7 mouse cellular contexts compared by ENCODE assay signal in the genomic region with DNA sequence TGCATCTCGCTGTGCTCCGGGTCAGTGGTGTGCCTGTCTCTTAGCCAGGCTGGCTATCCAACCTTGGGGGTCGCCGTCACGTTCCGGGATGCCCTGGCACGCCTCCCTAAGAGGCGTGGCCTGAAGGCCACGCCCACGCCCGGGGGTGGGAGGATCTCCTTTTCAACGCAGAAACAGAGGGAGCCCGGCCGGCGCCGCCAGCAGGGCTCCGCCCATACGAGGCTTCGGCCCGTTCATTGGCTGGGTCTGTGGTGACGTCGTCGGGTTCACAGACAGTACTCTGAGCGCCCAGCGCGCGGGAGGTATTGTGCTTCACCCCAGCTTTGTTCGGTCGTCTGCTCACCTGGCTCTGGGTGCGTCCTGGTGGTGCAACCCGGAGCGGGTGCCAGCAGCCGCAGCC. TPM values are rescaled to one million over a fixed set of nuclear protein-coding genes. Genes with fewer than 3 reads are reported as not detected.
A peak's percentile ranks its signal among the peaks of the same experiment; 100 is the strongest.
DNase-seq lines count a peak whose midpoint lies in the region; ATAC-seq lines count a peak whose summit lies in the region.

A gene (plus strand): TSS at position 236 of the 400 bp plus-strand sequence.

- peak; percentile 96 for DNase-seq in adrenal gland, postnatal 25 days
- peak; percentile 100 for DNase-seq in heart, adult 11 months
- peak; percentile 94 for DNase-seq in kidney, adult 18-20 months
- peak; percentile 97 for DNase-seq in limb, embryonic 11.5 days (ENCODE audit: low spot score)
- peak; percentile 99 for DNase-seq in midbrain, embryonic 14.5 days
- DNase-seq in spleen, adult 18-20 months: peak; percentile 91 to 93

- peak within 1 kb of the TSS; percentile 80 for H3K4me2 ChIP-seq in embryonic facial prominence, embryonic 12.5 days (replicated peaks)
- H3K4me2 ChIP-seq in limb, embryonic 11.5 days (ENCODE audit: low read depth, severe bottlenecking): peak within 1 kb of the TSS; percentile 82
- H3K4me2 ChIP-seq in midbrain, embryonic 14.5 days (ENCODE audit: low read length): peak within 1 kb of the TSS; percentile 87

- WGBS in embryonic facial prominence, embryonic 12.5 days: under 1% methylated on average over 33 of the region's 33 CpGs
- WGBS in limb, embryonic 11.5 days: under 1% methylated on average over 33 of the region's 33 CpGs
- WGBS in midbrain, embryonic 14.5 days: under 1% methylated on average over 32 of the region's 33 CpGs

- H3K4me1 ChIP-seq in embryonic facial prominence, embryonic 12.5 days: peaks cover 15% of the 10 kb centered on the region
- peaks cover 7% of the 10 kb centered on the region for H3K4me1 ChIP-seq in limb, embryonic 11.5 days (ENCODE audit: control insufficient read depth, insufficient read depth, low read length)
- peaks cover 15% of the 10 kb centered on the region for H3K4me1 ChIP-seq in midbrain, embryonic 14.5 days (ENCODE audit: control insufficient read depth, insufficient read depth, low read length)

- peak; percentile 97 for ATAC-seq in embryonic facial prominence, embryonic 12.5 days (ENCODE audit: insufficient number of reproducible peaks, insufficient read depth, low FRiP score, low TSS enrichment)
- ATAC-seq in limb, embryonic 11.5 days (ENCODE audit: insufficient number of reproducible peaks, low FRiP score, low TSS enrichment, low read depth): peak; percentile 98
- peak; percentile 99 for ATAC-seq in midbrain, embryonic 14.5 days (ENCODE audit: low FRiP score, low TSS enrichment)

- peak within 1 kb of the TSS; percentile 94 for H3K27ac ChIP-seq in embryonic facial prominence, embryonic 12.5 days
- peak within 1 kb of the TSS; percentile 77 for H3K27ac ChIP-seq in limb, embryonic 11.5 days (replicated peaks; ENCODE audit: low read depth, low read length)
- H3K27ac ChIP-seq in midbrain, embryonic 14.5 days (replicated peaks; ENCODE audit: low read depth, low read length): peak within 1 kb of the TSS; percentile 95

- peak within 1 kb of the TSS; percentile 81 for H3K4me3 ChIP-seq in embryonic facial prominence, embryonic 12.5 days
- peak within 1 kb of the TSS; percentile 86 for H3K4me3 ChIP-seq in limb, embryonic 11.5 days (ENCODE audit: low read depth, low read length)
- H3K4me3 ChIP-seq in midbrain, embryonic 14.5 days (replicated peaks; ENCODE audit: low read depth, low read length): peak within 1 kb of the TSS; percentile 95

- H3K36me3 ChIP-seq in embryonic facial prominence, embryonic 12.5 days: peaks cover 6% of the 10 kb centered on the region; the same call in 1 of the 2 replicates
- no peaks in the 10 kb centered on the region; the same call in 1 of the 2 replicates for H3K36me3 ChIP-seq in limb, embryonic 11.5 days (ENCODE audit: control insufficient read depth, insufficient read depth, low read length)
- H3K36me3 ChIP-seq in midbrain, embryonic 14.5 days (ENCODE audit: control insufficient read depth, insufficient read depth, low read length): peaks cover 11% of the 10 kb centered on the region; the same call in 1 of the 2 replicates

- peak within 1 kb of the TSS; percentile 82 for H3K9ac ChIP-seq in embryonic facial prominence, embryonic 12.5 days
- H3K9ac ChIP-seq in limb, embryonic 11.5 days (ENCODE audit: low read length): peak within 1 kb of the TSS; percentile 87
- peak within 1 kb of the TSS; percentile 91 for H3K9ac ChIP-seq in midbrain, embryonic 14.5 days (replicated peaks; ENCODE audit: low read length)

- no peaks in the 10 kb centered on the region for H3K9me3 ChIP-seq in embryonic facial prominence, embryonic 12.5 days
- no peaks in the 10 kb centered on the region for H3K9me3 ChIP-seq in limb, embryonic 11.5 days (ENCODE audit: control insufficient read depth, low read length)
- H3K9me3 ChIP-seq in midbrain, embryonic 14.5 days (ENCODE audit: control insufficient read depth, low read length): no peaks in the 10 kb centered on the region

- H3K27me3 ChIP-seq in embryonic facial prominence, embryonic 12.5 days: no peaks in the 10 kb centered on the region
- no peaks in the 10 kb centered on the region for H3K27me3 ChIP-seq in limb, embryonic 11.5 days (ENCODE audit: control insufficient read depth, insufficient read depth, low read length)
- no peaks in the 10 kb centered on the region for H3K27me3 ChIP-seq in midbrain, embryonic 14.5 days (ENCODE audit: control insufficient read depth, insufficient read depth, low read length)

RNA-seq across cellular contexts. Expression of the gene that starts here (rescaled TPM):
- 25.8 and 53.9 TPM in 2 replicates for total RNA-seq in adrenal gland, postnatal 25 days (2021)
- polyA plus RNA-seq in embryonic facial prominence, embryonic 12.5 days (2016; fragmentation: Nextera tagmentation; extraction: Ambion mirVana): 21.3 and 23.2 TPM in 2 replicates
- polyA plus RNA-seq in limb, embryonic 11.5 days (2014; fragmentation: Nextera tagmentation; extraction: Ambion mirVana): 8.2 and 9.8 TPM in 2 replicates
- polyA plus RNA-seq in midbrain, embryonic 14.5 days (2014; fragmentation: Nextera tagmentation; extraction: Ambion mirVana): 18.5 and 19.7 TPM in 2 replicates

Comparison
In these comparisons a context has a peak if more than half of its experiments do, and no peak if none do; other contexts are left out.
1. Peak in every context shown above with its lines: DNase-seq, ATAC-seq, H3K4me3 ChIP-seq and H3K27ac ChIP-seq.